In genomic region chr5:73129871-73130270, GRCm38 (mm10) we compare ENCODE assay signal across 8 mouse cellular contexts.
DNase-seq lines count a peak whose midpoint lies in the region; ATAC-seq lines count a peak whose summit lies in the region.

No protein-coding gene starts in this region.

- WGBS in kidney, embryonic 14.5 days: 76% methylated on average over 5 of the region's 5 CpGs
- 55% methylated on average over 5 of the region's 5 CpGs for WGBS in midbrain, embryonic 10.5 days

- H3K4me1 ChIP-seq in kidney, embryonic 14.5 days (ENCODE audit: control insufficient read depth, insufficient read depth, low read length): 0 out of 2 replicates have a peak, but pooled peaks cover 2% of the 10 kb centered on the region
- H3K4me1 ChIP-seq in midbrain, embryonic 10.5 days: peaks cover 11% of the 10 kb centered on the region; the same call in 1 of the 2 replicates

- H3K9ac ChIP-seq in kidney, embryonic 14.5 days (ENCODE audit: low read depth, low read length): no peak overlapping the region

- peak; percentile 26; the same call in 1 of the 2 replicates for ATAC-seq in kidney, embryonic 14.5 days (ENCODE audit: low FRiP score, low TSS enrichment)
- ATAC-seq in erythroblast, adult 5-6 weeks (replicated peaks; ENCODE audit: low FRiP score, poor library complexity, severe bottlenecking): no peak

- H3K4me3 ChIP-seq in kidney, embryonic 14.5 days (ENCODE audit: low read length): no peak overlapping the region
- no peak overlapping the region for H3K4me3 ChIP-seq in midbrain, embryonic 10.5 days

- DNase-seq in kidney, adult 8-10 months: no peak
- DNase-seq in cerebellum, adult 8-10 months: peak; percentile 5
- peak; percentile 56 for DNase-seq in kidney, postnatal 14 days
- DNase-seq in midbrain, embryonic 10.5 days (ENCODE audit: low spot score): no peak
- DNase-seq in urinary bladder, postnatal 36 days (ENCODE audit: low spot score in 2 of 2): no peak
- DNase-seq in urinary bladder, postnatal 14 days (ENCODE audit: low spot score): no peak

- peaks cover 3% of the 10 kb centered on the region; the same call in 1 of the 2 replicates for H3K36me3 ChIP-seq in kidney, embryonic 14.5 days (ENCODE audit: control insufficient read depth, insufficient read depth, low read length)
- peaks cover 50% of the 10 kb centered on the region for H3K36me3 ChIP-seq in midbrain, embryonic 10.5 days

- H3K27me3 ChIP-seq in kidney, embryonic 14.5 days (ENCODE audit: control insufficient read depth, insufficient read depth, low read length): no peaks in the 10 kb centered on the region
- no peaks in the 10 kb centered on the region for H3K27me3 ChIP-seq in midbrain, embryonic 10.5 days (ENCODE audit: low read depth, poor library complexity, severe bottlenecking)

- H3K4me2 ChIP-seq in kidney, embryonic 14.5 days (replicated peaks; ENCODE audit: low read depth, low read length): no peak overlapping the region

- no peak overlapping the region for H3K27ac ChIP-seq in kidney, embryonic 14.5 days (ENCODE audit: low read depth, low read length)
- H3K27ac ChIP-seq in midbrain, embryonic 10.5 days (replicated peaks): peak overlapping the region; percentile 23; the same call in 1 of the 2 replicates

- H3K9me3 ChIP-seq in kidney, embryonic 14.5 days (ENCODE audit: control insufficient read depth, low read length): no peaks in the 10 kb centered on the region
- H3K9me3 ChIP-seq in midbrain, embryonic 10.5 days (replicated peaks): no peaks in the 10 kb centered on the region

Comparison
In these comparisons a context has a peak if more than half of its experiments do, and no peak if none do; other contexts are left out.
1. DNase-seq: peak in cerebellum, adult 8-10 months (single experiment) and kidney, postnatal 14 days (single experiment); none in kidney, adult 8-10 months (0 of 2), midbrain, embryonic 10.5 days (single experiment), urinary bladder, postnatal 36 days (0 of 2) and urinary bladder, postnatal 14 days (single experiment).